Mouse (Mus musculus): ENCODE measurements around the gene Slu7. TPM values are rescaled to one million over a fixed set of nuclear protein-coding genes. Genes with fewer than 3 reads are reported as not detected.

The Slu7 gene
- polyA plus RNA-seq, 1 experiment, result 6.2 TPM

DNA sequence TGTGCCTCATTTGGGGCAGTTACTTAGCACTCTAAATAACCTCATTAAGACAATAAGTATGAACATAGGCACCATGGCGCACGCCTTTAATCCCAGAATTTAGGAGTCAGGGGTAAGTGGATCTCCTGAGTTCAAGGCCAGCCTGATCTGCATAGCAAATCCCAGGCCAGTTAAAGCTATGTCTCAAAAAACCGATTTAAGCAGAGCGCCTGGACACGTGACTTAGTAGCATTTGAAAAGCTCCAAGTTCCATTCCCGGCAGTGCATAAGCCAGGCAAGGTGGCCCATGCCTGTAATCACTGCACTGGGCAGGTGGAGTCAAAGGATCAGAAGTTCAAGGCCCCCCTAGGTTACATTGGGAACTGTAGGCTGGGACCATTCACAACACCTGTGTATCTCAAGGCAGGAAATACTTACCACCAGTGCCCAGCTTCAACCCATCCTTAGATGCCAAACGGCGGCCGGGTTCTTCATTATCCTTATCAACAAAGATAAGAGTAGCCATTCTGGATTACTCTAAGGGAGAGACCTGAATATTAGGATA, 8.3 kb upstream of the Slu7 start:
- TF ChIP-seq POLR2A (IDR thresholded peaks at IDR 0.05; ENCODE audit: control insufficient read depth, low read depth, low read length) (no peak), CTCF (IDR thresholded peaks at IDR 0.05; ENCODE audit: control insufficient read depth, insufficient read depth, insufficient replicate concordance, low read depth, low read length) (no peak)
- Histone ChIP-seq H3K4me1 (ENCODE audit: control insufficient read depth, insufficient read depth, low read length) (peaks cover 7% of the 10 kb centered on the region), H3K36me3 (ENCODE audit: control insufficient read depth, insufficient read depth, low read length) (peaks cover 3% of the 10 kb centered on the region), H3K27me3 (ENCODE audit: control insufficient read depth, insufficient read depth, low read length) (no peaks in the 10 kb centered on the region), H3K27ac (ENCODE audit: control insufficient read depth, insufficient read depth, low read depth, low read length) (no peak overlapping the region), H3K4me3 (ENCODE audit: control insufficient read depth, low read depth, low read length) (peak overlapping the region; percentile 83)

DNA sequence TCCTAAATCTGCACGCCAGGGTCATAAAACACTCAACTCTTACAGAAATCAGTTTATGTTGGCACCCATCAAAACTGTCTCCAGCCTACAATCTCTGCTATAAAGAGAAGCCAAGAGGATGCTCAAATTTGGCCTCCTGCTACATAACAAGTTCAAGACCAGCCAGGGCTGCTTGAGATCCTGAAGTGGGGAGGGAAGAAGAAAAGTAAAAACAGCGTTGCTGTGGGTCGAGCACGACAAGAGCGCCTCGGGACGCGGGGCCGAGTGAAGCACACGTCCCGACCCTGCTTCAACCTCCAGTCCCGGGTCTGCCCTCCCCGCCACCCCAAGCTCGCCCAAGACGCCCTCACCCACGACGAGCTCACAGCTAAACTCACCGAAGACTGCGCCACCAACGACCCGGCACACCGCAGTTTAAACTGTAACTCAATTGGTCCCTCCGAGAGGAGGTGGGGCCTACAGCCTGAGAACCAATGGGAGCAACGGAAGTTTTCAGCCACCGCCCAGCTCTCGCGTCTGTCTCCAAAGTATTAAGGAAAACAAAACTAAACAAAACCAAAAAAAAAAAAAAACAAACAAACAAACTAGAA, 7.6 kb upstream of the Slu7 start, which contains the start of gene Pttg1:
Gene Pttg1, minus strand, starts transcription at position 428 of the 590 bp plus-strand sequence.
- peaks cover 7% of the 10 kb centered on the region for H3K4me1 ChIP-seq (ENCODE audit: control insufficient read depth, insufficient read depth, low read length)
- no peaks in the 10 kb centered on the region for H3K27me3 ChIP-seq (ENCODE audit: control insufficient read depth, insufficient read depth, low read length)
- H3K4me3 ChIP-seq (ENCODE audit: control insufficient read depth, low read depth, low read length), result peak within 1 kb of the TSS; percentile 83
- H3K27ac ChIP-seq (ENCODE audit: control insufficient read depth, insufficient read depth, low read depth, low read length), result peak within 1 kb of the TSS; percentile 71
- peaks cover 2% of the 10 kb centered on the region for H3K36me3 ChIP-seq (ENCODE audit: control insufficient read depth, insufficient read depth, low read length)
- TF ChIP-seq CTCF (IDR thresholded peaks at IDR 0.05; ENCODE audit: control insufficient read depth, insufficient read depth, insufficient replicate concordance, low read depth, low read length) (no peak), POLR2A (IDR thresholded peaks at IDR 0.05; ENCODE audit: control insufficient read depth, low read depth, low read length) (peak; percentile 98)

DNA sequence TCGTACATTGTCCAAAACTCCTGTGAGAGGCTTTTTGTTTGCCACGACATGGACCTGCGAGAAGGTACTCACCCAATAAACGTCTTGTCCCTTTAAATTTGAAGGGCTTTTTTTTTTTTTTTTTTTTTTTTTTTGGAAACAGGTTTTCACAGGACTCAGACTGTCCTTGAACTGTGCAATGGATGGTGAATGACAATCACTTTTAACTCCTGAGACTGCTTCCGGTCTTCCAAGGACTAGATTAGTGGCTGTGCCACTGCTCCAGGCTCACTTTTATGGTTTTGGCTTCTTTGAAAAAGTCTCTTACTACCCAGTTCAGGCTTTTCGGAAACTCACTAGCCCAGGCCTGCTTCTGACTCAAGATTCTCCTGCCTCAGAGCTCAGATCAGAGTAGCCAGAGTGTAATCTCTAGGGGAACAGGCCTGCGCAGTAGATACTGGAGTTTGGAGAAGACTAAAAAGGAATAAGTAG, 7.1 kb upstream of the Slu7 start:
- peak overlapping the region; percentile 71 for H3K27ac ChIP-seq (ENCODE audit: control insufficient read depth, insufficient read depth, low read depth, low read length)
- H3K4me1 ChIP-seq (ENCODE audit: control insufficient read depth, insufficient read depth, low read length), result peaks cover 7% of the 10 kb centered on the region
- H3K27me3 ChIP-seq (ENCODE audit: control insufficient read depth, insufficient read depth, low read length), result no peaks in the 10 kb centered on the region
- TF ChIP-seq CTCF (IDR thresholded peaks at IDR 0.05; ENCODE audit: control insufficient read depth, insufficient read depth, insufficient replicate concordance, low read depth, low read length) (no peak), POLR2A (IDR thresholded peaks at IDR 0.05; ENCODE audit: control insufficient read depth, low read depth, low read length) (no peak)
- H3K4me3 ChIP-seq (ENCODE audit: control insufficient read depth, low read depth, low read length), result peak overlapping the region; percentile 83
- H3K36me3 ChIP-seq (ENCODE audit: control insufficient read depth, insufficient read depth, low read length), result peaks cover 2% of the 10 kb centered on the region

DNA sequence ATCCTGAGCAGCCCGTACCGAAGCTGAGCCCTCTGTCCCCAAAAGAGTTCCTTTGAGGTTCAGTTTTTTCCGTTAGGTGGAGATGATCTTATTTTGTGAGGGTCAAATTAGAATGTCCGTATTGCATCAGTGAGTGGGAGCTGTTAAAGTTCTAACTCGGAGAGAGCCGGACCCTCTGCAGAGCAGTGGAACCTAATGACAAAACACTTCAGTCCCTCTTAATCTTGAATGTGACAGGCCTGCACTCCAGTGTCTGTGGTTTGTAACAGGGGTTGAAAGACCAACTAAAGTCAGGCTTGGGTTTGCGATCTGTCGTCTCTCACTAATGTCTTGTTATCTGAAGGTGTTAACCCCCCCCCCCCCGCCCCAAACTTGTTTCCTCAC, 472 bp downstream of the Slu7 start:
- Histone ChIP-seq H3K27ac (ENCODE audit: control insufficient read depth, insufficient read depth, low read depth, low read length) (peak overlapping the region; percentile 87; the same call in 1 of the 2 replicates), H3K27me3 (ENCODE audit: control insufficient read depth, insufficient read depth, low read length) (no peaks in the 10 kb centered on the region), H3K4me1 (ENCODE audit: control insufficient read depth, insufficient read depth, low read length) (peaks cover 2% of the 10 kb centered on the region; the same call in 1 of the 2 replicates), H3K36me3 (ENCODE audit: control insufficient read depth, insufficient read depth, low read length) (no peaks in the 10 kb centered on the region; the same call in none of the 2 replicates), H3K4me3 (ENCODE audit: control insufficient read depth, low read depth, low read length) (peak overlapping the region; percentile 99)
- TF ChIP-seq POLR2A (IDR thresholded peaks at IDR 0.05; ENCODE audit: control insufficient read depth, low read depth, low read length) (no peak), CTCF (IDR thresholded peaks at IDR 0.05; ENCODE audit: control insufficient read depth, insufficient read depth, insufficient replicate concordance, low read depth, low read length) (no peak)

DNA sequence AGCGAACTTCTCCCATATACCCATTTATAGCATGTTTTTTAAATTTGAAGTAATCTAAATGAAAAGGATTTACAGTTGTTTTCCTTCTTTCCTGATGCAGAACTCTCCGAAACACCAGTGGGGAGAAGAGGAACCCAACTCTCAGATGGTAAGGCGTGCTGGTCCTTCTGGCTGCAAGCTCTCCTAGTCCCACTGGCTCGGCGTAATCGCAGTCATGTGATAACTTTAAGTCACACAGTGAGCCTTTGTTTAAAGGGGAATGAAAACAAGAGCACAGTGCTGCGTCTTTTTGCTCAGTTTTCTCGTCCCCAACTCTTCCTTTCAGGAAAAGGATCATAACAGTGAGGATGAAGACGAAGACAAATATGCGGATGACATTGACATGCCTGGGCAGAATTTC, 7.6 kb downstream of the Slu7 start:
- Histone ChIP-seq H3K4me1 (ENCODE audit: control insufficient read depth, insufficient read depth, low read length) (no peaks in the 10 kb centered on the region), H3K27me3 (ENCODE audit: control insufficient read depth, insufficient read depth, low read length) (no peaks in the 10 kb centered on the region), H3K4me3 (ENCODE audit: control insufficient read depth, low read depth, low read length) (no peak overlapping the region), H3K36me3 (ENCODE audit: control insufficient read depth, insufficient read depth, low read length) (peaks cover 10% of the 10 kb centered on the region), H3K27ac (ENCODE audit: control insufficient read depth, insufficient read depth, low read depth, low read length) (no peak overlapping the region)
- TF ChIP-seq POLR2A (IDR thresholded peaks at IDR 0.05; ENCODE audit: control insufficient read depth, low read depth, low read length), result no peak
- TF ChIP-seq CTCF (IDR thresholded peaks at IDR 0.05; ENCODE audit: control insufficient read depth, insufficient read depth, insufficient replicate concordance, low read depth, low read length), result no peak

DNA sequence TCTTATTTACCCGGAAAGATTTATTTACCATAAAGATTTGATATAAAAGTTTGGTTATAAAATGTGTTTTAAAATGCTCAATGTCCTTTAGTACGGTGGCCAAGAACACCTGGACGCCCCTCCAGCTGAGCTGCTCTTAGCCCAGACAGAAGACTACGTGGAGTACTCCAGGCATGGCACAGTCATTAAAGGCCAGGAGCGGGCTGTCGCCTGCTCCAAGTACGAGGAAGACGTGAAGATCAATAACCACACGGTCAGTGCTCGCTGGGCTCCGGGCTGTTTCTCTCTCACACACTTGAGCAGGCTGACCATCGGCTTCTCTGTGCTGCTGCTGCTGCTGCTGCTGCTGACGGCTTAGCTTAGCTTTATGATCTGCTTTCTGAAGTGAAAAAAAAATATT, 9.6 kb downstream of the Slu7 start:
- TF ChIP-seq POLR2A (IDR thresholded peaks at IDR 0.05; ENCODE audit: control insufficient read depth, low read depth, low read length) (no peak), CTCF (IDR thresholded peaks at IDR 0.05; ENCODE audit: control insufficient read depth, insufficient read depth, insufficient replicate concordance, low read depth, low read length) (no peak)
- H3K36me3 ChIP-seq (ENCODE audit: control insufficient read depth, insufficient read depth, low read length), result peaks cover 10% of the 10 kb centered on the region
- no peaks in the 10 kb centered on the region for H3K27me3 ChIP-seq (ENCODE audit: control insufficient read depth, insufficient read depth, low read length)
- no peak overlapping the region for H3K27ac ChIP-seq (ENCODE audit: control insufficient read depth, insufficient read depth, low read depth, low read length)
- H3K4me3 ChIP-seq (ENCODE audit: control insufficient read depth, low read depth, low read length), result no peak overlapping the region
- no peaks in the 10 kb centered on the region for H3K4me1 ChIP-seq (ENCODE audit: control insufficient read depth, insufficient read depth, low read length)

DNA sequence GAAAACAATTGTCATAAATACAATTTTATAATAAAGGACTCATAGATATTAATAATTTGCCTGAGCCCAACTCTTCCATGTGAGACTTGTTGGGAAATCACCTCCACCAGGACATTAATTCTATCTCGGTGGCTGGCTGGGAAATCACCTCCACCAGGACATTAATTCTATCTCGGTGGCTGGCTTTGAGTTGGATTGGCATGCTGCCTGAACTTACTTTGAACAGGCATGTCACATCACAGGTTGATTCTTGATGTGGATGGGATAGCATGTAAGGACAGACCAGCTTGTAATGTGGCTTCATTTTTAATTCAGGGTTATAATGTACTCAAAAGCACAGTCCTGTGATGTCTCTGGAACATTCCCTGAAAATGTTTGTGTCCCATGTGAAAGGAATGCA, 16.4 kb downstream of the Slu7 start:
- H3K4me3 ChIP-seq (ENCODE audit: control insufficient read depth, low read depth, low read length), result no peak overlapping the region
- peaks cover 2% of the 10 kb centered on the region for H3K36me3 ChIP-seq (ENCODE audit: control insufficient read depth, insufficient read depth, low read length)
- H3K27me3 ChIP-seq (ENCODE audit: control insufficient read depth, insufficient read depth, low read length), result no peaks in the 10 kb centered on the region
- no peaks in the 10 kb centered on the region; the same call in 1 of the 2 replicates for H3K4me1 ChIP-seq (ENCODE audit: control insufficient read depth, insufficient read depth, low read length)
- H3K27ac ChIP-seq (ENCODE audit: control insufficient read depth, insufficient read depth, low read depth, low read length), result no peak overlapping the region
- TF ChIP-seq CTCF (IDR thresholded peaks at IDR 0.05; ENCODE audit: control insufficient read depth, insufficient read depth, insufficient replicate concordance, low read depth, low read length) (no peak), POLR2A (IDR thresholded peaks at IDR 0.05; ENCODE audit: control insufficient read depth, low read depth, low read length) (no peak)
